Mouse (Mus musculus): ENCODE measurements at regions not wholly inside any gene's neighbourhood (a gene's known extent, or its start where the extent isn't known, plus 50 kb on each side); places are given as distances from the start of the nearest gene placed in this dataset.

- CTCF ChIA-PET = no interaction called here
Measured at GRCm38 (mm10) chr8:8274987-8275386, 386.1 kb downstream of the Efnb2 start.

- CTCF ChIA-PET = no interaction called here
Measured at GRCm38 (mm10) chr8:8274211-8274641, 386.8 kb downstream of the Efnb2 start.

- CTCF ChIA-PET = no interaction called here
Measured at GRCm38 (mm10) chr8:8258855-8259254, 402.2 kb downstream of the Efnb2 start.

- CTCF ChIA-PET = interaction anchor here (0.7 kb wide), 1 partner anchor 624 kb away, joined by 4 read pairs; no protein-coding TSS in a partner anchor
Measured at GRCm38 (mm10) chr8:8258231-8258638, 402.8 kb downstream of the Efnb2 start.

GRCm38 (mm10) chr8:8256327-8256726, 404.7 kb downstream of the Efnb2 start:
- CTCF ChIA-PET = no interaction called here

- CTCF ChIA-PET = no interaction called here
Measured at GRCm38 (mm10) chr8:8254446-8254845, 406.6 kb downstream of the Efnb2 start.

- CTCF ChIA-PET = no interaction called here
Measured at GRCm38 (mm10) chr8:8244599-8244998, 416.4 kb downstream of the Efnb2 start.

- CTCF ChIA-PET = no interaction called here
Measured at GRCm38 (mm10) chr8:8241755-8242501, 419.1 kb downstream of the Efnb2 start.

- CTCF ChIA-PET = no interaction called here
Measured at GRCm38 (mm10) chr8:8241051-8241688, 419.9 kb downstream of the Efnb2 start.

- CTCF ChIA-PET = no interaction called here
Measured at GRCm38 (mm10) chr8:8239489-8239888, 421.6 kb downstream of the Efnb2 start.

GRCm38 (mm10) chr8:8238051-8238450, 423.0 kb downstream of the Efnb2 start:
- CTCF ChIA-PET = no interaction called here

- CTCF ChIA-PET = no interaction called here
Measured at GRCm38 (mm10) chr8:8233616-8234015, 427.4 kb downstream of the Efnb2 start.

GRCm38 (mm10) chr8:8233156-8233555, 427.9 kb downstream of the Efnb2 start:
- CTCF ChIA-PET = no interaction called here

- CTCF ChIA-PET = no interaction called here
Measured at GRCm38 (mm10) chr8:8231996-8232632, 428.9 kb downstream of the Efnb2 start.

GRCm38 (mm10) chr8:8231308-8231985, 429.6 kb downstream of the Efnb2 start:
- CTCF ChIA-PET = no interaction called here

- CTCF ChIA-PET = no interaction called here
Measured at GRCm38 (mm10) chr8:8225994-8226393, 435.0 kb downstream of the Efnb2 start.

- CTCF ChIA-PET = no interaction called here
Measured at GRCm38 (mm10) chr8:8225175-8225830, 435.7 kb downstream of the Efnb2 start.

- CTCF ChIA-PET = interaction anchor here (0.9 kb wide), 1 partner anchor 26 kb away, joined by 3 read pairs; no protein-coding TSS in a partner anchor
Measured at GRCm38 (mm10) chr8:8220395-8221031, 440.5 kb downstream of the Efnb2 start.

GRCm38 (mm10) chr8:8219701-8220394, 441.2 kb downstream of the Efnb2 start:
- CTCF ChIA-PET = no interaction called here

GRCm38 (mm10) chr8:8193036-8193435, 468.0 kb downstream of the Efnb2 start:
- CTCF ChIA-PET = no interaction called here

- CTCF ChIA-PET = no interaction called here
Measured at GRCm38 (mm10) chr8:8186046-8186445, 475.0 kb downstream of the Efnb2 start.
